Mouse (Mus musculus) lung, postnatal 36 days (tissue): ENCODE results near the gene Ndufa1.
"Not testable (repeated sequence)": the region's sequence is repeated elsewhere in the genome, so short reads cannot be mapped to it uniquely, and the experiment has no call there.

Experiments
- DNase-seq: peaks from one replicate; pipeline ENCODE4 v3.0.0; 2022; ENCODE audit warnings: mixed read lengths

Ndufa1 gene

GRCm38 (mm10) chrX:37191105-37191743 lies at the start of gene Ndufa1, which contains the start of gene Rnf113a1:
Gene Ndufa1 (minus strand): TSS chrX:37191163.
Gene Rnf113a1 (plus strand): TSS chrX:37191245.
- peak; percentile 85 for DNase-seq

GRCm38 (mm10) chrX:37222158-37222557 lies 31.2 kb upstream of the Ndufa1 start, which contains the start of gene Rhox1:
Gene Rhox1 (minus strand): TSS chrX:37222258.
- not testable (repeated sequence) for DNase-seq

DNA sequence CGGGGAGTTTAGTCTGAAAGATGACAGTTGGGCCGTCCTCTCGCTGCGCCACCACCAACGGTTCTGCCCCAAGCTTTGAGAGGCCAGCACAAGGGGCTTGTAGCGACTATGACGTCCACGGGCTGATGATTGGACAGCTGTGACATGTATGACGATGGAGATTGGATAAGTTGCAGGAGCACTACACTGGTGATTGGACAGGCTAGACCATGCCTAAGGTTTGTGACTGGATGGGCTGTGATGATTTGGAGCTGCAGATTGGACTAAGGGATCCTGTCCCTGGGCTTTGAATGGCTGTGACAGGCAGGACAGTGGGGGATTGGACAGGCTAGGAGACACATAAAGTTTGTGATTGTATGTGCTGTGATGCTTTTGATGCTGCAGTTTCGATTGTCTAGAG lies 20.0 kb upstream of the Ndufa1 start, which contains the start of gene Gm9:
TSS of gene Gm9 (minus strand) at position 101 of the 400 bp plus-strand sequence.
- DNase-seq, result no peak

- DNase-seq, result no peak
These were observed 7.7 kb upstream of the Ndufa1 start for GRCm38 (mm10) chrX:37198676-37199075.

GRCm38 (mm10) chrX:37191744-37192379 lies 899 bp upstream of the Ndufa1 start:
- no peak for DNase-seq

- no peak for DNase-seq
These were observed 233 bp downstream of the Ndufa1 start for GRCm38 (mm10) chrX:37190755-37191104.

DNA sequence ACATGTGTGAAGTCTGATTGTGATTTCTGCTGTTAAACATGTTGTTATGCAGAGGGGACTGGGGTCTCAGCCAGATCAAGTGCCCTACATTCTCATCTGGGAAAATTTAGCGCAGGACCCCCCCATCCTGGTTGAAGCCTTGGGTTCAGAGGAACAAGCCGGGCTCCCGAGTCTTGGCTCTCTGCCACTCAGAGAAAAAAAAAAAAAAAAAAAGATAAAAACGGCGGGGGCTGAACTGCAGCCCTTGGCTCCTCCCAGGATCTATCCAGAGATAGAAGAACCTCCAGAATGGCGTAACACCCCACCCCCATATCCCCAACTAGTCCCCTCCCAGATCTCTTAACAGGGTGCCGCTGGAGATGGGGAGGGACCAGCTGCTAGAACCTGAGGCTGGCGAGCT lies 6.6 kb downstream of the Ndufa1 start:
- not testable (repeated sequence) for DNase-seq

DNA sequence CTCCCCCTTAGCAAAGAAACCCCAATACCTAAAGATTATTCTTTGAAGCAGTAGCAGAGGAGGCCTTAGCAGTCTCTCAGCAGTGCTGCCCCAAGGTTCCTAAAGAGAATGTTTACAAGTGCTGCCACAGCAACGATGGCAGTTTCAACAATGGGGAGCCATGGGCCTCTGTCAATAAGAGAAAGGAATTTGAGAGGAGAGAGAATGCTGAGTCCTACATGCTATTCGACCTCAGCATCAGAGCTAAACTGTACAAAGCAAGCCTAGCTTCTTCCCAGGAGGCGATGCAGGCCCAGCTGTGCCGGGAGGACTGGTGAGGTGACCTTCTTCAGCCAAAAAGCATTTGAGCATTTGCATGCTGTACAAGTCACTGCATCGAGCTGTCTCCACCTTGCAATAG lies 22.2 kb downstream of the Ndufa1 start, which contains the start of gene Akap14:
TSS of gene Akap14 (minus strand) at position 101 of the 400 bp plus-strand sequence.
- DNase-seq, result no peak

DNA sequence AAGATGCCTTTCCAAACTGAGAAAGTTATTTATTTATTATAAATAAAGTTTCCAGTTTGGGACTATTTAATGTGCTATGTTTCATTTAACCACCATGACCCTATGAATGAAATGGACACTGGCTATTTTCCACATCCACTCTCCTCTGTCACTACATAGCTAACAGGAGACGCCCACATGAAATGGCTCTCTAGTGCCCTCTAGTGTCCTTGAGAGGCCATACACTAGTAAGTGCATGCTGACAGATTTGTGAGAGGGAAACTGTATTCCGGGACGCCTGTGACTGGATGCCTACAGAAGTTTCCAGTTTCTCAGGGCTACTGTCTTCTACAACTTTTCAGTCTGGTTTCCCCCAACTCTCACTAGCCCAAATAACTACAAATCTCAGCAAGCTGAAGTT lies 23.9 kb downstream of the Ndufa1 start:
- peak; percentile 77 for DNase-seq

DNA sequence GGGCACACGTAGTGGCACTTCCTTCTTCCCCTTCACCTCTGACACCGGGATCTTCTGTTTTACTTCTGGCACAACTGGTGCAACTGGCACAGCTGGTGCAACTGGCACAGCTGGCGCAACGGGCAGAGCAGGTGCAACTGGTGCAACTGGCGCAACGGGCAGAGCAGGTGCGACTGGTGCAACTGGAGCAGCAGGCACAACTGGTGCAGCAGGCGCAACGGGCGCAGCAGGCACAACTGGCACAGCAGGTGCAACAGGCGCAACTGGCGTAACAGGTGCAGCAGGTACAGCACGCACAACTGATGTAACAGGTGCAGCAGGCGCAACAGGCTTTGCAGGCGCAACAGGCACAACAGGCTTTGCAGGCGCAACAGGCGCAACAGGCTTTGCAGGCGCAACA lies 27.8 kb downstream of the Ndufa1 start:
- DNase-seq, result no peak

GRCm38 (mm10) chrX:37161169-37161568 lies 29.8 kb downstream of the Ndufa1 start:
- DNase-seq, result no peak

- DNase-seq, result no peak
These were observed 33.1 kb downstream of the Ndufa1 start for GRCm38 (mm10) chrX:37157839-37158238.

DNA sequence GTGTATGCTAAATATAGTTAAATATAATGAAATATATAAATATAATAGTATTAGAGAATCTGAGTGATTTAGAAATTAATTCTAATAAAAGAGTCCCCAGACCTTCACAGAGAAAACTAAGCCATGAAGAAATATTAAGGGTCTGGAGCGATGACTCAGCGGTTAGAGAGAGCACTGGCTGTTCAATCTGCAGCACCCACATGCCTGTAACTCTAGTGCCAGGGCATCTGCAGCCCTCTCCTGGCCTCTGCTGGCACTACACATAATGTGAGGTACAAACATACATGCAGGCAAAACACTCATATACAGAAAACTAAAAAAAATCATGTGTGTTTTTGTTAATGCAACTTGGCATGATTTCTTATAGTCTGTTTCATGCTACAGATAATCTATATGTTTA lies 46.0 kb downstream of the Ndufa1 start:
- DNase-seq, result peak; percentile 15

- DNase-seq, result not testable (repeated sequence)
These were observed 46.5 kb downstream of the Ndufa1 start for GRCm38 (mm10) chrX:37144498-37144897.

DNA sequence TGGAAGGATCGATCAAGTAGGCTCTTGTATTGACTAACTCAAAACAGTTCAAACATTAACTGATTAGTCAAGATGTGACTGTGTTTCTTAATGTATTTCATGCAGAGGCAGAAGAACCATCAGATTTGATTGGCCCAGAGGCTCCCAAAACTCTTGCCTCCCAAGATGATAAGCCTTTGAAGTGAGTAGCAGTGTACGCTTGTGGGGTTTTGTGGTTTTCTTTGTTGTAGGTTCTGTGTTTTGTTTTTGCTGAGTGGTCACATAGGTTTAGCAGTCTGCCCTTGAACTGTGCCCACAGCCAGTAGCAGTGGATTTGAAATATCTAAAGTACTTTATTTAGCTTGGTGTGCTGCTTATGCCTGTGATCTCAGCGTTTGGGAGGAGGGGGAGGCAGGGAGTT lies 49.2 kb downstream of the Ndufa1 start:
- DNase-seq, result no peak
